Mouse (Mus musculus) stomach, postnatal 0 days (tissue): ENCODE data around the gene Pcif1.

Experiments used
- CTCF ChIP-seq: IDR thresholded peaks from 2 replicates; pipeline ENCODE4 v1.5.1; 2016; ENCODE audit warnings: antibody characterized with exemption, low read depth, mild to moderate bottlenecking, moderate library complexity
- EP300 ChIP-seq: optimal IDR thresholded peaks from 2 replicates; pipeline ENCODE3; 2016; ENCODE audit warnings: antibody characterized with exemption

GRCm38 (mm10) chr2:164898008-164898407 is 18.9 kb downstream of the Pcif1 start:
- TF ChIP-seq CTCF (no peak), EP300 (no peak)
